Mouse (Mus musculus): ENCODE results near the gene Tmprss6. TPM values are rescaled to one million over a fixed set of nuclear protein-coding genes. Genes with fewer than 3 reads are reported as not detected.

Gene Tmprss6
- polyA plus RNA-seq, 1 experiment, result 0.08 TPM

DNA sequence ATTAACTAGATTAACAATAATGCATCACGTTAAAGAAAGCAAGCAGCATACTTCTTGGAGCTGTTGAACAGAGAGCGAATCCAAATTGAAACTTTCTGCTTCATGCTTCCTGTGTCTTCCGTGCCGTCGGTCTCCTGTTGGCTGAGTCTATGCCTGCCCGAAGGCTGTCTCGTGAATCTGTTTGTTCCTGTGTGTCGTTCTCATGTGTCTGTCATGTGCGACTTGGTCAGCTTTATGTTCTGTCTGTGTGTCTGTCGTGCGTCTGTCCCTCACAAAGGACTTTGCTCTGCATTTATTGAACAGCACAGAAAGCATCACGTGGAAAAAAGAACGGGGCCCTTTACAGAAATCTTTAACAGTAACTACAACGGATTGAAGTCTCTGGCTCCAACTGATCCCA is 44.6 kb upstream of the Tmprss6 start:
- Histone ChIP-seq H3K4me3 (no peak overlapping the region), H3ac (ENCODE audit: control insufficient read depth, insufficient read length) (no peak overlapping the region), H3K4me2 (ENCODE audit: low read depth) (no peak overlapping the region), H3K27me3 (ENCODE audit: control insufficient read depth, insufficient read depth, insufficient read length) (no peaks in the 10 kb centered on the region), H3K36me3 (ENCODE audit: control insufficient read depth, insufficient read depth) (no peaks in the 10 kb centered on the region), H3K79me2 (ENCODE audit: control insufficient read depth, insufficient read depth) (no peaks in the 10 kb centered on the region)
- no peak for TF ChIP-seq POLR2A (IDR thresholded peaks at IDR 0.05; ENCODE audit: insufficient read length, low read depth)

DNA sequence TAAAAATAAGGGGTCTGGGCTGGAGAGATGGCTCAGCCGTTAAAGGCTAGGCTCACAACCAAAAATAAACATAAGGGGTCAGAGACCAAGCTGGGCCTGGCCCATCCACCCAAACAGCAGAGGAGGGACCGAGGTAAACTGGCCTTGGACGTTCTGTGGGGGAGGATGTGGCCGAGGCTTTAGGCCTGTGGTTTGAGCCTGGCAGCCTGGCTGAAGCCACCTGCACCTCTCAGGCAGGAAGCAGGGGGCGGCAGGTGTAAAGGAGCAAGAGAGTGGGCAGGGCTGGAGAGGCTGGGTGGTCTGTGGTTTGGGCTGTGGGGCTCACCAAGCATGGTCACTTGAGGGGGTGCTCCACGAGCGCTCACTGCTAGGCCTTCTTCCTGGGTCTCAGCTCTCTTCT is 43.5 kb upstream of the Tmprss6 start:
- H3K4me2 ChIP-seq (ENCODE audit: low read depth), result no peak overlapping the region
- H3ac ChIP-seq (ENCODE audit: control insufficient read depth, insufficient read length), result no peak overlapping the region
- no peaks in the 10 kb centered on the region for H3K27me3 ChIP-seq (ENCODE audit: control insufficient read depth, insufficient read depth, insufficient read length)
- TF ChIP-seq CEBPB (IDR thresholded peaks at IDR 0.05; ENCODE audit: insufficient read depth, poor library complexity, severe bottlenecking) (no peak), MAX (IDR thresholded peaks at IDR 0.05; ENCODE audit: low read depth) (no peak), TCF3 (IDR thresholded peaks at IDR 0.05; ENCODE audit: insufficient read length, low read depth) (peak; percentile 40), POLR2AphosphoS2 (IDR thresholded peaks at IDR 0.05; ENCODE audit: insufficient read length, low read depth) (no peak), MYOD1 (IDR thresholded peaks at IDR 0.05; ENCODE audit: control insufficient read depth in 1 of 3, insufficient read length in 2 of 3, low read depth in 2 of 3) (peak in 2 of 3 experiments; percentile 75 to 93), TCF12 (IDR thresholded peaks at IDR 0.05; ENCODE audit: insufficient read depth, poor library complexity, severe bottlenecking) (no peak), MYOG (IDR thresholded peaks at IDR 0.05; ENCODE audit: control insufficient read depth in 1 of 3, insufficient read depth in 1 of 3, insufficient read length in 2 of 3, low read depth in 2 of 3) (peak in 2 of 3 experiments; percentile 60 to 89), SRF (IDR thresholded peaks at IDR 0.05; ENCODE audit: control insufficient read depth, insufficient read length, low read depth) (no peak), REST (IDR thresholded peaks at IDR 0.05; ENCODE audit: insufficient read depth, insufficient read length) (no peak), POLR2A (IDR thresholded peaks at IDR 0.05; ENCODE audit: insufficient read length, low read depth) (no peak), E2F4 (IDR thresholded peaks at IDR 0.05; ENCODE audit: insufficient read depth) (no peak), USF1 (IDR thresholded peaks at IDR 0.05; ENCODE audit: low read depth) (no peak)
- H3K36me3 ChIP-seq (ENCODE audit: control insufficient read depth, insufficient read depth), result no peaks in the 10 kb centered on the region
- no peaks in the 10 kb centered on the region for H3K79me2 ChIP-seq (ENCODE audit: control insufficient read depth, insufficient read depth)
- H3K4me3 ChIP-seq, result no peak overlapping the region

GRCm38 (mm10) chr15:78510736-78511135 is 42.3 kb upstream of the Tmprss6 start:
- no peaks in the 10 kb centered on the region for H3K36me3 ChIP-seq (ENCODE audit: control insufficient read depth, insufficient read depth)
- H3K4me3 ChIP-seq, result no peak overlapping the region
- H3K79me2 ChIP-seq (ENCODE audit: control insufficient read depth, insufficient read depth), result no peaks in the 10 kb centered on the region
- peak overlapping the region; percentile 25 for H3K4me2 ChIP-seq (ENCODE audit: low read depth)
- TF ChIP-seq REST (IDR thresholded peaks at IDR 0.05; ENCODE audit: insufficient read depth, insufficient read length) (no peak), POLR2AphosphoS2 (IDR thresholded peaks at IDR 0.05; ENCODE audit: insufficient read length, low read depth) (no peak), CEBPB (IDR thresholded peaks at IDR 0.05; ENCODE audit: insufficient read depth, poor library complexity, severe bottlenecking) (no peak), TCF12 (IDR thresholded peaks at IDR 0.05; ENCODE audit: insufficient read depth, poor library complexity, severe bottlenecking) (peak; percentile 85), POLR2A (IDR thresholded peaks at IDR 0.05; ENCODE audit: insufficient read length, low read depth) (no peak), MYOD1 (IDR thresholded peaks at IDR 0.05; ENCODE audit: control insufficient read depth in 1 of 3, insufficient read length in 2 of 3, low read depth in 2 of 3) (peak; percentile 56 to 97 (median 95)), USF1 (IDR thresholded peaks at IDR 0.05; ENCODE audit: low read depth) (no peak), TCF3 (IDR thresholded peaks at IDR 0.05; ENCODE audit: insufficient read length, low read depth) (peak; percentile 53), SRF (IDR thresholded peaks at IDR 0.05; ENCODE audit: control insufficient read depth, insufficient read length, low read depth) (no peak), MYOG (IDR thresholded peaks at IDR 0.05; ENCODE audit: control insufficient read depth in 1 of 3, insufficient read depth in 1 of 3, insufficient read length in 2 of 3, low read depth in 2 of 3) (peak; percentile 74 to 97 (median 89)), E2F4 (IDR thresholded peaks at IDR 0.05; ENCODE audit: insufficient read depth) (no peak), MAX (IDR thresholded peaks at IDR 0.05; ENCODE audit: low read depth) (no peak)
- no peak overlapping the region for H3ac ChIP-seq (ENCODE audit: control insufficient read depth, insufficient read length)
- H3K27me3 ChIP-seq (ENCODE audit: control insufficient read depth, insufficient read depth, insufficient read length), result no peaks in the 10 kb centered on the region

GRCm38 (mm10) chr15:78510121-78510576 is 41.7 kb upstream of the Tmprss6 start:
- Histone ChIP-seq H3K36me3 (ENCODE audit: control insufficient read depth, insufficient read depth) (no peaks in the 10 kb centered on the region), H3K4me3 (no peak overlapping the region), H3ac (ENCODE audit: control insufficient read depth, insufficient read length) (no peak overlapping the region), H3K27me3 (ENCODE audit: control insufficient read depth, insufficient read depth, insufficient read length) (no peaks in the 10 kb centered on the region), H3K79me2 (ENCODE audit: control insufficient read depth, insufficient read depth) (no peaks in the 10 kb centered on the region), H3K4me2 (ENCODE audit: low read depth) (peak overlapping the region; percentile 25)
- TF ChIP-seq TCF3 (IDR thresholded peaks at IDR 0.05; ENCODE audit: insufficient read length, low read depth) (no peak), TCF12 (IDR thresholded peaks at IDR 0.05; ENCODE audit: insufficient read depth, poor library complexity, severe bottlenecking) (peak; percentile 29), MYOD1 (IDR thresholded peaks at IDR 0.05; ENCODE audit: control insufficient read depth in 1 of 3, insufficient read length in 2 of 3, low read depth in 2 of 3) (peak in 2 of 3 experiments; percentile 80 to 83), SRF (IDR thresholded peaks at IDR 0.05; ENCODE audit: control insufficient read depth, insufficient read length, low read depth) (no peak), MYOG (IDR thresholded peaks at IDR 0.05; ENCODE audit: control insufficient read depth in 1 of 3, insufficient read depth in 1 of 3, insufficient read length in 2 of 3, low read depth in 2 of 3) (peak in 2 of 3 experiments; percentile 70 to 91)

- no peaks in the 10 kb centered on the region for H3K36me3 ChIP-seq (ENCODE audit: control insufficient read depth, insufficient read depth)
- peak overlapping the region; percentile 25 for H3K4me2 ChIP-seq (ENCODE audit: low read depth)
- H3K4me3 ChIP-seq, result no peak overlapping the region
- no peak for TF ChIP-seq TCF3 (IDR thresholded peaks at IDR 0.05; ENCODE audit: insufficient read length, low read depth)
- no peak for TF ChIP-seq POLR2AphosphoS2 (IDR thresholded peaks at IDR 0.05; ENCODE audit: insufficient read length, low read depth)
- peak; percentile 78 for TF ChIP-seq USF1 (IDR thresholded peaks at IDR 0.05; ENCODE audit: low read depth)
- no peak overlapping the region for H3ac ChIP-seq (ENCODE audit: control insufficient read depth, insufficient read length)
- H3K27me3 ChIP-seq (ENCODE audit: control insufficient read depth, insufficient read depth, insufficient read length), result no peaks in the 10 kb centered on the region
- H3K79me2 ChIP-seq (ENCODE audit: control insufficient read depth, insufficient read depth), result no peaks in the 10 kb centered on the region
Observed at GRCm38 (mm10) chr15:78509297-78509899, 41.0 kb upstream of the Tmprss6 start.
